Mouse (Mus musculus) lung, postnatal 0 days (tissue): ENCODE measurements around the gene Rplp2.
A peak's percentile ranks its signal among the peaks of the same experiment; 100 is the strongest.

ENCODE experiments used
- CTCF ChIP-seq: IDR thresholded peaks from 2 replicates; pipeline ENCODE4 v1.5.1; 2016; ENCODE audit warnings: antibody characterized with exemption, mild to moderate bottlenecking
- EP300 ChIP-seq: IDR thresholded peaks from 2 replicates; pipeline ENCODE4 v1.6.1; 2016; ENCODE audit warnings: antibody characterized with exemption, mild to moderate bottlenecking, control low read depth

GRCm38 (mm10) chr7:141475011-141475804, 28.0 kb downstream of the Rplp2 start, which contains the start of the genes Polr2l and Tspan4:
- TF ChIP-seq CTCF (0 out of 2 replicates have a peak, but pooled peaks have one; percentile 6), EP300 (no peak)
